8 mouse cellular contexts compared by ENCODE assay signal in genomic region chr7:116247377-116247729, GRCm38 (mm10).
DNase-seq lines count a peak whose midpoint lies in the region; ATAC-seq and TF ChIP-seq lines count a peak whose summit lies in the region.

No protein-coding gene starts in this region.

- TF ChIP-seq POLR2A in kidney, adult 2 months (IDR thresholded peaks at IDR 0.05; ENCODE audit: low read depth, low read length): no peak
- no peak for TF ChIP-seq POLR2A in bone marrow, adult 2 months (IDR thresholded peaks at IDR 0.05; ENCODE audit: borderline replicate concordance, control insufficient read depth, low read depth, low read length)

- no peak overlapping the region for H3K4me3 ChIP-seq in kidney, adult 2 months (ENCODE audit: insufficient read depth, low read depth, low read length)
- H3K4me3 ChIP-seq in bone marrow, adult 2 months (replicated peaks; ENCODE audit: control insufficient read depth, low read depth, low read length): no peak overlapping the region
- H3K4me3 ChIP-seq in forebrain, postnatal 0 days (ENCODE audit: low read depth, low read length): no peak overlapping the region
- H3K4me3 ChIP-seq in liver, embryonic 13.5 days (replicated peaks): no peak overlapping the region

- ATAC-seq in forebrain, postnatal 0 days: 0 out of 2 replicates have a peak, but pooled peaks have one; percentile 10
- ATAC-seq in liver, embryonic 13.5 days (ENCODE audit: low read depth): no peak

- peaks cover 23% of the 10 kb centered on the region for H3K4me1 ChIP-seq in kidney, adult 2 months (ENCODE audit: control insufficient read depth, insufficient read depth, low read length)
- no peaks in the 10 kb centered on the region for H3K4me1 ChIP-seq in bone marrow, adult 2 months (ENCODE audit: control insufficient read depth, insufficient read depth, low read length)
- peaks cover 3% of the 10 kb centered on the region; the same call in 1 of the 2 replicates for H3K4me1 ChIP-seq in forebrain, postnatal 0 days (ENCODE audit: insufficient read depth)
- peaks cover 13% of the 10 kb centered on the region for H3K4me1 ChIP-seq in liver, embryonic 13.5 days (replicated peaks)

- H3K4me2 ChIP-seq in forebrain, postnatal 0 days (ENCODE audit: low read depth): 0 out of 2 replicates have a peak overlapping the region, but pooled peaks have one; percentile 36
- H3K4me2 ChIP-seq in liver, embryonic 13.5 days: peak overlapping the region; percentile 39; the same call in 1 of the 2 replicates

- peak; percentile 37; the same call in 1 of the 2 replicates for TF ChIP-seq CTCF in kidney, adult 2 months (conservative IDR thresholded peaks at IDR 0.05; ENCODE audit: insufficient read depth, insufficient read length, low read depth, low read length)
- TF ChIP-seq CTCF in bone marrow, adult 2 months (IDR thresholded peaks at IDR 0.05; ENCODE audit: control insufficient read depth, insufficient read depth, low read length): 0 out of 2 replicates have a peak, but pooled peaks have one; percentile 10
- TF ChIP-seq CTCF in forebrain, postnatal 0 days (IDR thresholded peaks at IDR 0.05; ENCODE audit: low read depth): peak; percentile 47; the same call in 1 of the 2 replicates

- H3K9me3 ChIP-seq in forebrain, postnatal 0 days (ENCODE audit: low read length): no peaks in the 10 kb centered on the region
- no peaks in the 10 kb centered on the region for H3K9me3 ChIP-seq in liver, embryonic 13.5 days (replicated peaks)

- H3K27ac ChIP-seq in kidney, adult 2 months (ENCODE audit: insufficient read depth, low read depth, low read length): peak overlapping the region; percentile 48
- no peak overlapping the region for H3K27ac ChIP-seq in bone marrow, adult 2 months (ENCODE audit: control insufficient read depth, insufficient read depth, low read depth, low read length, poor library complexity)
- no peak overlapping the region for H3K27ac ChIP-seq in forebrain, postnatal 0 days (ENCODE audit: low read depth, low read length)
- no peak overlapping the region for H3K27ac ChIP-seq in liver, embryonic 13.5 days

- no peak overlapping the region for H3K9ac ChIP-seq in forebrain, postnatal 0 days
- no peak overlapping the region for H3K9ac ChIP-seq in liver, embryonic 13.5 days

- 10% methylated on average over 7 of the region's 7 CpGs for WGBS in kidney, adult 2 months
- 7% methylated on average over 7 of the region's 7 CpGs for WGBS in bone marrow, adult 2 months
- 23% methylated on average over 6 of the region's 7 CpGs for WGBS in forebrain, postnatal 0 days
- 19% methylated on average over 7 of the region's 7 CpGs for WGBS in liver, embryonic 13.5 days (ENCODE audit: insufficient replicate concordance)

- no peak for DNase-seq in kidney, adult 2 months
- no peak for DNase-seq in kidney, adult 8-10 months
- DNase-seq in forebrain, postnatal 0 days: no peak
- DNase-seq in liver, embryonic 13.5 days: no peak
- DNase-seq in splenic B cell, adult 2 months (ENCODE audit: low read depth, low spot score): peak; percentile 40
- no peak for DNase-seq in T-cell, adult 2 months (ENCODE audit: low spot score)
- no peak for DNase-seq in adrenal gland, postnatal 4 days (ENCODE audit: low spot score in 2 of 2)

- no peaks in the 10 kb centered on the region for H3K27me3 ChIP-seq in kidney, adult 2 months (replicated peaks; ENCODE audit: control insufficient read depth, insufficient read depth, low read length)
- no peaks in the 10 kb centered on the region for H3K27me3 ChIP-seq in forebrain, postnatal 0 days (ENCODE audit: insufficient read depth, low read length)
- H3K27me3 ChIP-seq in liver, embryonic 13.5 days: no peaks in the 10 kb centered on the region
- no peaks in the 10 kb centered on the region for H3K27me3 ChIP-seq in splenic B cell, adult 2 months (ENCODE audit: control insufficient read depth, insufficient read depth, low read length, poor library complexity, severe bottlenecking)

- no peaks in the 10 kb centered on the region for H3K36me3 ChIP-seq in kidney, adult 2 months (ENCODE audit: control insufficient read depth, insufficient read depth, low read length)
- no peaks in the 10 kb centered on the region for H3K36me3 ChIP-seq in forebrain, postnatal 0 days (ENCODE audit: insufficient read depth)
- no peaks in the 10 kb centered on the region for H3K36me3 ChIP-seq in liver, embryonic 13.5 days
- no peaks in the 10 kb centered on the region for H3K36me3 ChIP-seq in splenic B cell, adult 2 months (ENCODE audit: control insufficient read depth, insufficient read depth, low read length, poor library complexity, severe bottlenecking)
